Mouse (Mus musculus): ENCODE results near the gene Cfd. TPM values are rescaled to one million over a fixed set of nuclear protein-coding genes. Genes with fewer than 3 reads are reported as not detected.

Gene Cfd
- polyA plus RNA-seq, 1 experiment from 2014 or later, result not detected

DNA sequence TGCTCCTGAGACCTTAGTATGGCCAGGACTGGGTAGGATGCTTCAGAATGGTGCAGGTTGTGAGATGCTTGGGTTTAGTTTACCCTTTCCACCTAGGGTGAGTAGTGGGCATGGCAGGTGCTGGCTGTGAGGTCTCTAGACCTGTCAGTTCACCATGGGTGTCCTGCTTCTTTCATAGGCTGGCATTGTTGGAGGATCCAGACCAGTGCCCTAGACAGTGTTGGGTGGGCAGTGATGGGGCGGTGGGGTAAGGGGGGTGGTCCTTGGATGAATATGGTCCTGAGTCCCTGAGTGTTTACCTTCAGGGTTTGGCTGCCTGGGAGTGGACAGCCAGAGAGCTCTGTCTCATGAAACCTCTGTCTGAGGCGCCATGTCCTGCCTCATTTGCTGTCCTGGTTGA is 32.8 kb upstream of the Cfd start:
- Histone ChIP-seq H3K4me1 (replicated peaks; ENCODE audit: control insufficient read depth, insufficient read depth, low read length) (peaks cover 25% of the 10 kb centered on the region), H3K9ac (ENCODE audit: low read length) (peak overlapping the region; percentile 27)

GRCm38 (mm10) chr10:79858416-79859074 is 32.1 kb upstream of the Cfd start:
- H3K27ac ChIP-seq (ENCODE audit: low read depth, low read length), result no peak overlapping the region
- 77% methylated on average over 17 of the region's 17 CpGs for WGBS
- no peak overlapping the region for H3K4me3 ChIP-seq (ENCODE audit: low read depth, low read length)
- H3K9ac ChIP-seq (ENCODE audit: low read length), result no peak overlapping the region
- peaks cover 23% of the 10 kb centered on the region for H3K4me1 ChIP-seq (replicated peaks; ENCODE audit: control insufficient read depth, insufficient read depth, low read length)
- H3K4me2 ChIP-seq (ENCODE audit: low read depth, low read length, severe bottlenecking), result 0 out of 2 replicates have a peak overlapping the region, but pooled peaks have one; percentile 88
- no peaks in the 10 kb centered on the region for H3K27me3 ChIP-seq (ENCODE audit: control insufficient read depth, insufficient read depth, low read length)
- DNase-seq (ENCODE audit: low spot score) (no peak), ATAC-seq (replicated peaks; ENCODE audit: low FRiP score) (no peak)
- H3K36me3 ChIP-seq (ENCODE audit: control insufficient read depth, insufficient read depth, low read length), result peaks cover 34% of the 10 kb centered on the region
- no peaks in the 10 kb centered on the region for H3K9me3 ChIP-seq (ENCODE audit: control insufficient read depth, low read length)

More for the DNA sequence above, 32.8 kb upstream of the Cfd start:
- ATAC-seq (replicated peaks; ENCODE audit: low FRiP score) (no peak), DNase-seq (ENCODE audit: low spot score) (no peak)
- H3K27me3 ChIP-seq (ENCODE audit: control insufficient read depth, insufficient read depth, low read length), result no peaks in the 10 kb centered on the region
- H3K36me3 ChIP-seq (ENCODE audit: control insufficient read depth, insufficient read depth, low read length), result peaks cover 32% of the 10 kb centered on the region
- no peak overlapping the region for H3K27ac ChIP-seq (ENCODE audit: low read depth, low read length)
- no peaks in the 10 kb centered on the region for H3K9me3 ChIP-seq (ENCODE audit: control insufficient read depth, low read length)
- peak overlapping the region; percentile 98 for H3K4me3 ChIP-seq (ENCODE audit: low read depth, low read length)
- WGBS, result 86% methylated on average over 2 of the region's 2 CpGs
- peak overlapping the region; percentile 88; the same call in 1 of the 2 replicates for H3K4me2 ChIP-seq (ENCODE audit: low read depth, low read length, severe bottlenecking)

DNA sequence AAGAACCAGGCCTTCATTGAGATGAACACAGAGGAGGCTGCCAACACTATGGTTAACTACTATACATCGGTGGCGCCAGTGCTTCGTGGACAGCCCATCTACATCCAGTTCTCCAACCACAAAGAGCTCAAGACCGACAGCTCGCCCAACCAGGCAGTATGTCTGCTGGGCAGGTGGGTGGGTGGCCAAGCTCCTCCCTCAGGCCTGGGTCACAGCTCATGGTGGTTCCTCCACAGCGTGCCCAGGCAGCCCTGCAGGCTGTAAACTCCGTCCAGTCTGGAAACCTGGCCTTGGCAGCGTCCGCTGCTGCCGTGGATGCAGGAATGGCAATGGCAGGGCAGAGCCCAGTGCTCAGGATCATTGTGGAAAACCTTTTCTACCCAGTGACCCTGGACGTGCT is 31.5 kb upstream of the Cfd start:
- Histone ChIP-seq H3K9ac (ENCODE audit: low read length) (no peak overlapping the region), H3K36me3 (ENCODE audit: control insufficient read depth, insufficient read depth, low read length) (peaks cover 34% of the 10 kb centered on the region), H3K4me1 (replicated peaks; ENCODE audit: control insufficient read depth, insufficient read depth, low read length) (peaks cover 23% of the 10 kb centered on the region), H3K4me3 (ENCODE audit: low read depth, low read length) (no peak overlapping the region), H3K27ac (ENCODE audit: low read depth, low read length) (no peak overlapping the region), H3K4me2 (ENCODE audit: low read depth, low read length, severe bottlenecking) (no peak overlapping the region), H3K9me3 (ENCODE audit: control insufficient read depth, low read length) (no peaks in the 10 kb centered on the region), H3K27me3 (ENCODE audit: control insufficient read depth, insufficient read depth, low read length) (no peaks in the 10 kb centered on the region)
- DNase-seq (ENCODE audit: low spot score) (no peak), ATAC-seq (replicated peaks; ENCODE audit: low FRiP score) (no peak)
- WGBS, result 91% methylated on average over 11 of the region's 11 CpGs

DNA sequence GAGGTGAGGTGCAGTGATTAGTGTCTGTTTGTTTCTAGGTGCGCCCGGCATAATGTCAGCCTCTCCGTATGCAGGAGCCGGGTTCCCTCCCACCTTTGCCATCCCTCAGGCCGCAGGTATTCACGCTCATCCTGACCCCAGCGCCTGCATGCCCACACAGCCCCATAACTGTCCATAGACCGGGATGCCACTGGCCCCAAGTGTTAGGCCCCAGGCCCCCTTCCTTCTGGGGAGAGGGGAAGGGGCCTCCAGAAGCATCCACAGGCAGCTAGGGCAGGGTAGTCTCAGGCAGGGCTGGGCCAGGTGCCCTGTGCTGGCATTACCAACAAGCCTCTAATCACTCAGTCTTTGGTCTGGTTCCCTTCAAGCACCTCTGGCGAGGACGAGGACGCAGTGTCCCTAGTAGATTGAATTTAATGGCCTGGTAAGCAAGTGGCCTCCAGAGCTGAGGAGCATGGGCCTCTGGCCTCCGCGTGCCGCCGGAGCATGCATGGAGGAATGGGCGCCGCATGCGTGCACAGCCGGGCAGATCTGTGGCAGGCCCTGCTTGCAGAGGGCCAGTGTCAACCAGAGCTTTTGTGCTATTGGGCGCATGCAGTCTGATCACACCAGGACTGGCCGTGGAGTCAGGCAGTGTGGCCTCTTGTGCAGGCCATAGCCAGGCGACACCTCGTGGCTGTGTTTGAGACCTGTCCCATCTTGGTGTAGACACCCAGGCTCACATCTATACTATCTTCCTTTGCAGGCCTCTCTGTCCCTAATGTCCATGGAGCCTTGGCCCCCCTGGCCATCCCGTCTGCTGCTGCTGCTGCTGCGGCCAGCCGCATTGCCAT is 30.4 kb upstream of the Cfd start:
- Histone ChIP-seq H3K27ac (ENCODE audit: low read depth, low read length) (no peak overlapping the region; the same call in 1 of the 2 replicates), H3K4me2 (ENCODE audit: low read depth, low read length, severe bottlenecking) (no peak overlapping the region), H3K9ac (ENCODE audit: low read length) (no peak overlapping the region), H3K4me3 (ENCODE audit: low read depth, low read length) (no peak overlapping the region), H3K36me3 (ENCODE audit: control insufficient read depth, insufficient read depth, low read length) (peaks cover 34% of the 10 kb centered on the region), H3K9me3 (ENCODE audit: control insufficient read depth, low read length) (no peaks in the 10 kb centered on the region), H3K27me3 (ENCODE audit: control insufficient read depth, insufficient read depth, low read length) (no peaks in the 10 kb centered on the region), H3K4me1 (replicated peaks; ENCODE audit: control insufficient read depth, insufficient read depth, low read length) (peaks cover 23% of the 10 kb centered on the region)
- 93% methylated on average over 26 of the region's 26 CpGs for WGBS
- DNase-seq (ENCODE audit: low spot score), result no peak
- no peak for ATAC-seq (replicated peaks; ENCODE audit: low FRiP score)

DNA sequence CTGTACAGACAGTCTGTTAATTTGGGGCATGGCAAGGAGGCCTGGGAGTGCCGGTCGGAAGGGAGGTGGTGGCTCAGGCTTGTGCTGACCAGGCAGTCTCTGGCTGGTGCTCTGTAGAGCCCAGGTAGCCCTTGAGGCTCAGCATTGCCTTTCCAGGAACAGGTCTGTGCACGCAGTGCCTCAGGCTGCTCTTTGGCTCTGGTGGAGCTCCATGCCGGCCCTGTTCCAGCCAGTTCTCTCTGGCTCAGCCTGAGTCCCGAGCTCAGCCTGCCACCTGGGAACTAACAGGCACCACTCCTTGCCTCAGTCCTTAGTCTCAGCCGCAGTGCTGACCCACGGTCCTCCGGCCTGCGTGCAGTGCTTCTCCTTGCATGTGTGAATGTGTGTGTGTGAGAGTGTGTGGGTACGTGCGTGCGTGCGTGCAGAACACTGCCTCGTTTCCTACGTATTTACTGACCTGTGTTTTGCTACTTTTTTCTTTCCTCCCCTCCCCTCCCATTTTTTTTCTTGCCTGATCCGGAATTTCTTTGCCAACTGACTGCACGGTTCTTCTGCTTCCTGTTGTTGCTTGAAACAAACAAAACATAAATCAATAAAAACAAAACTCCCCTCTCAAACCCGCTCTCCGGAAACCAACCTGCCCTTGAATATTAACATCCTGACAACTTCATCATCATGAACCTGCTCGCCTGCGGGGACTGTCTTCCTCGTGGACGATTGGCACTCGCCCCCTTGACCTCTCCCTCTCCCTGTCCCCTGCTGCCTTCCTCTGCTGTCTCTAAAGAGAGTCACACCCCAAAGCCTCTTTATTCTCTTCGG is 29.2 kb upstream of the Cfd start:
- 88% methylated on average over 25 of the region's 25 CpGs for WGBS
- ATAC-seq (replicated peaks; ENCODE audit: low FRiP score) (no peak), DNase-seq (ENCODE audit: low spot score) (no peak)
- Histone ChIP-seq H3K4me3 (ENCODE audit: low read depth, low read length) (no peak overlapping the region), H3K27ac (ENCODE audit: low read depth, low read length) (no peak overlapping the region), H3K9ac (ENCODE audit: low read length) (no peak overlapping the region), H3K27me3 (ENCODE audit: control insufficient read depth, insufficient read depth, low read length) (no peaks in the 10 kb centered on the region), H3K4me1 (replicated peaks; ENCODE audit: control insufficient read depth, insufficient read depth, low read length) (peaks cover 20% of the 10 kb centered on the region), H3K9me3 (ENCODE audit: control insufficient read depth, low read length) (no peaks in the 10 kb centered on the region), H3K36me3 (ENCODE audit: control insufficient read depth, insufficient read depth, low read length) (peaks cover 43% of the 10 kb centered on the region), H3K4me2 (ENCODE audit: low read depth, low read length, severe bottlenecking) (no peak overlapping the region)

DNA sequence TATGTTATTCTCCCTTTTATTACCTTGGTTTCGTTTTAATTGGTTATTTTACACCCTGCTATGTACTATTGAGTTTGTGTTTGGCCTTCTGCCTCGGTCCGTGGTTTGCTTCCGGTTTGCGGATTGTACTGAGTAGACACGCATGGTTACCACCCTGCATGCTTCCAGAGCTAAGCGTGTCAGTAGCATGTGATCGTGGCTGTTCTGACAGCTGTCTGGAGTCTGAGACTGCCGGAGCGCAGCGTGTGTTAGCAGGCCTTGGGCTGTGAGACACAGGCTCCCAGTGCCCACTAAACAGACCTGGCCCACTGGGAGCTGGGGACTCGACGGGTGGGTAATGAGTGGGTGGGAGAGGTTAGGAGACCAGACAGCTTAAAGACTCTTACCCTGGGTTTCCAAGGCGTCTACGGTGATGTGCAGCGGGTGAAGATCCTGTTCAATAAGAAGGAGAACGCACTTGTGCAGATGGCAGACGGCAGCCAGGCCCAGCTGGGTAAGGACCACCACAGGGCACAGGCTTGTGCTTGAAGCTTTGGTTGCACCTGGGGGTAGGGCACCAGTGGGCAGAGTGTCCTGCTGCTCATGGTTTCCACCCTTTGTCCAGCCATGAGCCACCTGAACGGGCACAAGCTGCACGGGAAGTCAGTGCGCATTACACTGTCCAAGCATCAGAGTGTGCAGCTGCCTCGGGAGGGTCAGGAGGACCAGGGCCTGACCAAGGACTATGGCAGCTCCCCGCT is 28.4 kb upstream of the Cfd start:
- H3K27ac ChIP-seq (ENCODE audit: low read depth, low read length), result no peak overlapping the region
- WGBS, result 90% methylated on average over 23 of the region's 23 CpGs
- H3K9me3 ChIP-seq (ENCODE audit: control insufficient read depth, low read length), result no peaks in the 10 kb centered on the region

DNA sequence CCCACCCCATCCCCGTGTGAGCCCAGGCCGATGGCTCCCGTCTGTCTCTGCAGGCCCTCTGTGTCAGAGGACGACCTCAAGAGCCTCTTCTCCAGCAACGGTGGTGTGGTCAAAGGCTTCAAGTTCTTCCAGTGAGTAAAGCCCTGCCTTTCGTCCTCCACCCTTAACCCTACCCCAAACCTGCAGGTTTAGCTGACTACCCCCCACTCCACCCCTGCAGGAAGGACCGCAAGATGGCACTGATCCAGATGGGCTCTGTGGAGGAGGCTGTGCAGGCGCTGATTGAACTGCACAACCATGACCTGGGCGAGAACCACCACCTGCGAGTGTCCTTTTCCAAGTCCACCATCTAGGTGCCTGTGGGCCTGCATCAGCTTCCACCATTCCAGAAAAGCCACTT is 27.7 kb upstream of the Cfd start:
- 83% methylated on average over 10 of the region's 10 CpGs for WGBS
- ATAC-seq (replicated peaks; ENCODE audit: low FRiP score) (no peak), DNase-seq (ENCODE audit: low spot score) (no peak)
- Histone ChIP-seq H3K9ac (ENCODE audit: low read length) (no peak overlapping the region), H3K27me3 (ENCODE audit: control insufficient read depth, insufficient read depth, low read length) (no peaks in the 10 kb centered on the region), H3K4me2 (ENCODE audit: low read depth, low read length, severe bottlenecking) (no peak overlapping the region), H3K9me3 (ENCODE audit: control insufficient read depth, low read length) (no peaks in the 10 kb centered on the region), H3K27ac (ENCODE audit: low read depth, low read length) (no peak overlapping the region), H3K4me1 (replicated peaks; ENCODE audit: control insufficient read depth, insufficient read depth, low read length) (peaks cover 5% of the 10 kb centered on the region; the same call in 1 of the 2 replicates), H3K4me3 (ENCODE audit: low read depth, low read length) (no peak overlapping the region), H3K36me3 (ENCODE audit: control insufficient read depth, insufficient read depth, low read length) (peaks cover 46% of the 10 kb centered on the region)

More for the DNA sequence above, 28.4 kb upstream of the Cfd start:
- no peak for DNase-seq (ENCODE audit: low spot score)
- Histone ChIP-seq H3K9ac (ENCODE audit: low read length) (no peak overlapping the region), H3K4me3 (ENCODE audit: low read depth, low read length) (no peak overlapping the region), H3K27me3 (ENCODE audit: control insufficient read depth, insufficient read depth, low read length) (no peaks in the 10 kb centered on the region), H3K4me1 (replicated peaks; ENCODE audit: control insufficient read depth, insufficient read depth, low read length) (peaks cover 12% of the 10 kb centered on the region), H3K36me3 (ENCODE audit: control insufficient read depth, insufficient read depth, low read length) (peaks cover 46% of the 10 kb centered on the region), H3K4me2 (ENCODE audit: low read depth, low read length, severe bottlenecking) (no peak overlapping the region)
- ATAC-seq (replicated peaks; ENCODE audit: low FRiP score), result no peak
